Mouse (Mus musculus): ENCODE results near the gene Tor1aip2.

DNA sequence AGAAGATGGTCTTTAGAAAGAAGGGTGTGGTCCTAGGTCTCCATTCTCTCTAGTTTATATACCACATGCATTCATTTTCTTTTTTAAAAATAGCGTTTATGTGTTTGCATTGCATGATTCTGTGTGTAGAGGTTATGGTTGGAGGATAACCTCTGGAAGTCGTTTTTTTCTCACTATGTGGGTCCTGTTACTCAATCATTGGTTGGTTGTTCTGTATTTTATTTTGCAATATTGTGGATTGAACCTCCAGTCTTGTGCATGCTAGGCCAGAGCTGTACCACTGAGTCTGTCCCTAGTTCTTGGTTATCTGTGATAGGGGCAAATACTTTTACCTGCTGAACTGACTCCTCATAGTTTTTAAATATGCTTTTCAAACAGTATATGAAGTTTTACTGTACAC is 23.0 kb downstream of the Tor1aip2 start:
- TF ChIP-seq TAL1 (IDR thresholded peaks at IDR 0.05; ENCODE audit: low read length) (no peak), GATA1 (IDR thresholded peaks at IDR 0.05; ENCODE audit: low read length) (no peak)
